Mouse (Mus musculus) kidney, postnatal 0 days (tissue): ENCODE results near the gene Gabarapl1. TPM values are rescaled to one million over a fixed set of nuclear protein-coding genes. Genes with fewer than 3 reads are reported as not detected.

Source experiments
- ATAC-seq: fragments of 200-750 bp; cut with Nextera tagmentation; replicated peaks from 2 replicates; pipeline ENCODE4 v1.8.0; 2017; ENCODE audit warnings: low read depth, moderate number of reproducible peaks, moderate TSS enrichment, moderate library complexity; ENCODE audit not compliant: low FRiP score
- DNase-seq: peaks from one replicate; pipeline ENCODE4 v3.0.0-alpha.2; 2016; ENCODE audit warnings: low spot score
- H3K27ac ChIP-seq: fragments of 300-500 bp; sonication (generic); 2 replicates; pipeline ENCODE4 v1.5.1; 2014; ENCODE audit warnings: mild to moderate bottlenecking
- H3K27me3 ChIP-seq: fragments of 300-500 bp; sonication (generic); 2 replicates; pipeline ENCODE4 v1.6.1; 2014; ENCODE audit warnings: low read length, mixed read lengths; ENCODE audit not compliant: insufficient read depth
- H3K36me3 ChIP-seq: fragments of 300-500 bp; sonication (generic); 2 replicates; pipeline ENCODE4 v1.6.1; 2014; ENCODE audit warnings: low read length, mixed read lengths; ENCODE audit not compliant: insufficient read depth
- H3K4me1 ChIP-seq: fragments of 300-500 bp; sonication (generic); replicated peaks from 2 replicates; pipeline ENCODE4 v1.6.1; 2014; ENCODE audit warnings: antibody characterized with exemption, low read length, mixed read lengths; ENCODE audit not compliant: insufficient read depth
- H3K4me2 ChIP-seq: fragments of 300-500 bp; sonication (generic); 2 replicates; pipeline ENCODE4 v1.6.1; 2014; ENCODE audit warnings: mild to moderate bottlenecking, low read length, moderate library complexity, mixed read lengths
- H3K4me3 ChIP-seq: fragments of 300-500 bp; sonication (generic); replicated peaks from 2 replicates; pipeline ENCODE4 v1.5.1; 2014; ENCODE audit warnings: low read depth, low read length
- H3K9ac ChIP-seq: fragments of 300-500 bp; sonication (generic); 2 replicates; pipeline ENCODE4 v1.6.1; 2014; ENCODE audit warnings: low read depth, low read length
- H3K9me3 ChIP-seq: fragments of 300-500 bp; sonication (generic); replicated peaks from 2 replicates; pipeline ENCODE4 v1.6.1; 2016; ENCODE audit warnings: low read length, inconsistent platforms, mixed read lengths
- CTCF ChIP-seq: IDR thresholded peaks from 2 replicates; pipeline ENCODE4 v1.5.1; 2016; ENCODE audit warnings: antibody characterized with exemption, low read depth, mild to moderate bottlenecking, moderate library complexity
- WGBS: fragments of 180-500 bp; shearing (Covaris S2); extraction: QIAGEN DNeasy Blood & Tissue Kit; methylation state at CpG from one replicate; pipeline ENCODE4 v1.1.7; 2014; 5-methylcytosine and 5-hydroxymethylcytosine counted together
- polyA plus RNA-seq: library from polyadenylated mRNA; unstranded; fragments of >200 nt; fragmentation: Nextera tagmentation; extraction: Ambion mirVana; gene quantifications from 2 replicates; pipeline ENCODE4 v1.2.1, GENCODE M21; 2015

The Gabarapl1 gene
- polyA plus RNA-seq, 1 experiment from 2014 or later, result 126 TPM

- Histone ChIP-seq H3K4me3 (no peak overlapping the region), H3K9ac (no peak overlapping the region), H3K27ac (peak overlapping the region; percentile 37), H3K9me3 (no peaks in the 10 kb centered on the region), H3K36me3 (no peaks in the 10 kb centered on the region), H3K4me1 (no peaks in the 10 kb centered on the region; the same call in none of the 2 replicates), H3K27me3 (no peaks in the 10 kb centered on the region), H3K4me2 (no peak overlapping the region)
- 55% methylated on average over 6 of the region's 6 CpGs for whole genome bisulfite sequencing
- TF ChIP-seq CTCF, result no peak
- ATAC-seq, result peak; percentile 90
- DNase-seq, result no peak
Observed at GRCm38 (mm10) chr6:129510120-129510911, 22.6 kb upstream of the Gabarapl1 start.

DNA sequence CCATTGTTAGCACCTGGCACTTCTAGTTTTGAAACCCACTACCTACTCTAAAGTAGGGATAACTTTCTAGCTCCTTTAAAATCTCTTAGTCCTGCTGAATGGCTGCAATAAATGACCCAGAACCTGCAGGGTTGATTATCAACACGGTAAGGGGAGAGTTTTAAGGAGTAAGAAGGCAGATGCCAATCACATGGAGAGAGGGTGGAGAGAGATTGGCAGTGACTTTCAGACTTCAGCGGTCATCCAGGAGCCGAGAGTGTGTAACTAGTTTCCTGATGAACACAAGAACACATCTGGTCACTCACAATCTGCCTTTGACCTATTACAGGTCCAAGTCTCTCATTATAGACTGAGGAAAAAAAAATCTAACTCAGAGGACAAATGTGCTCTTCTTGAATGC, 20.6 kb upstream of the Gabarapl1 start, which contains the start of gene Tmem52b:
Gene Tmem52b (plus strand): TSS at position 189 of the 400 bp plus-strand sequence.
- Histone ChIP-seq H3K4me1 (no peaks in the 10 kb centered on the region; the same call in none of the 2 replicates), H3K9me3 (no peaks in the 10 kb centered on the region), H3K27ac (peak within 1 kb of the TSS; percentile 68), H3K9ac (peak within 1 kb of the TSS; percentile 42; the same call in 1 of the 2 replicates), H3K27me3 (no peaks in the 10 kb centered on the region), H3K4me2 (peak within 1 kb of the TSS; percentile 31; the same call in 1 of the 2 replicates), H3K36me3 (no peaks in the 10 kb centered on the region), H3K4me3 (peak within 1 kb of the TSS; percentile 16; the same call in 1 of the 2 replicates)
- no peak for TF ChIP-seq CTCF
- 25% methylated on average over 3 of the region's 3 CpGs for WGBS
- DNase-seq, result no peak
- ATAC-seq, result no peak

GRCm38 (mm10) chr6:129512868-129513267, 20.1 kb upstream of the Gabarapl1 start:
- H3K4me2 ChIP-seq, result peak overlapping the region; percentile 31; the same call in 1 of the 2 replicates
- H3K9ac ChIP-seq, result peak overlapping the region; percentile 42; the same call in 1 of the 2 replicates
- peak overlapping the region; percentile 16; the same call in 1 of the 2 replicates for H3K4me3 ChIP-seq
- no peaks in the 10 kb centered on the region; the same call in none of the 2 replicates for H3K4me1 ChIP-seq
- ATAC-seq, result no peak
- no peaks in the 10 kb centered on the region for H3K27me3 ChIP-seq
- no peak for DNase-seq
- H3K27ac ChIP-seq, result peak overlapping the region; percentile 68
- no peaks in the 10 kb centered on the region for H3K9me3 ChIP-seq
- WGBS, result 32% methylated on average over 8 of the region's 8 CpGs
- no peak for TF ChIP-seq CTCF
- H3K36me3 ChIP-seq, result no peaks in the 10 kb centered on the region

DNA sequence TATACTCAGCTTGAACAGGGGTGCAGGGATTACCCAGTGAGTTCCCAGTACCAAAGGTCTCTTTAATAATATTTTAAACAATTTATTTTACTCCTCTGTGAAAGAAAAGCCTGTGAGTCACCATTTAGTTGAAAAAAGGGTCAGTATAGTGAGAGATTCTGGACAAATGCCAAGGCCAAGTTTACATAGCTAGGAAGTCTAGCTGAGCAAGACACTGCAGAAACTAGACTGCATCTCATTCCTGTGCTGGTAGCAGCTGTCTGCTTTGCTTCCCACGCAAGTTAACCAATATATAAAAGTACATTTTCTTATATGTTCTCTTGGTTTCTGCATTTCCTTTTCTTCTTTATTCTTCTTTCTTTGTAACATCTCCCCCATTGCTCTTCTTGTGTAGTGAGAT, 19.6 kb upstream of the Gabarapl1 start:
- peak overlapping the region; percentile 9 for H3K9ac ChIP-seq
- H3K4me1 ChIP-seq, result no peaks in the 10 kb centered on the region; the same call in none of the 2 replicates
- no peaks in the 10 kb centered on the region for H3K9me3 ChIP-seq
- H3K27me3 ChIP-seq, result no peaks in the 10 kb centered on the region
- peak overlapping the region; percentile 14; the same call in 1 of the 2 replicates for H3K4me2 ChIP-seq
- no peak for TF ChIP-seq CTCF
- ATAC-seq (no peak), DNase-seq (peak; percentile 83)
- peak overlapping the region; percentile 16; the same call in 1 of the 2 replicates for H3K4me3 ChIP-seq
- 45% methylated on average over 1 of the region's 1 CpGs for WGBS
- H3K36me3 ChIP-seq, result no peaks in the 10 kb centered on the region
- H3K27ac ChIP-seq, result peak overlapping the region; percentile 68; the same call in 1 of the 2 replicates

DNA sequence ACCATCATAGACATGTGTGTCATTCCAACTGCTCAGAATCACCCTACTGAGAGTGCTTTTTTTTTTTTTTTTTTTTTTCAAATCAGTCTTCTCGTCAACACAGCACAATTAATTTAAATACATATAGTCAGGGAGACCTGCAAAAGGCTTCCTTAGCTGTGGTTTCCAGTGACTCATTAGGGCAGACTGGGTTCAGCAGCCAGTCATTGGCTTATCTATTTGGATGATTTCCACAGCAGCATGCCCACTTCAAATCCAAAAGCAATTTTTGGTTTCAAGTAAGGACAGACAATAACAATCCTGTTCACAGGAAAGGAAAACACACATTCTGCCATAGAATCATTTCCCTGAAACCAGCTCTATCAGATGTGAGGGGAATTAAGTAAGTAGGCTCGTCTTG, 18.6 kb upstream of the Gabarapl1 start:
- Histone ChIP-seq H3K4me2 (0 out of 2 replicates have a peak overlapping the region, but pooled peaks have one; percentile 19), H3K27me3 (no peaks in the 10 kb centered on the region), H3K9me3 (no peaks in the 10 kb centered on the region), H3K36me3 (no peaks in the 10 kb centered on the region), H3K9ac (no peak overlapping the region), H3K27ac (no peak overlapping the region), H3K4me1 (no peaks in the 10 kb centered on the region; the same call in none of the 2 replicates), H3K4me3 (no peak overlapping the region)
- no peak for DNase-seq
- 51% methylated on average over 2 of the region's 2 CpGs for WGBS
- no peak for ATAC-seq
- no peak for TF ChIP-seq CTCF

- no peak for TF ChIP-seq CTCF
- Histone ChIP-seq H3K27me3 (no peaks in the 10 kb centered on the region), H3K9me3 (no peaks in the 10 kb centered on the region), H3K9ac (no peak overlapping the region), H3K36me3 (no peaks in the 10 kb centered on the region), H3K4me1 (no peaks in the 10 kb centered on the region; the same call in none of the 2 replicates), H3K4me2 (no peak overlapping the region), H3K4me3 (0 out of 2 replicates have a peak overlapping the region, but pooled peaks have one; percentile 9), H3K27ac (no peak overlapping the region)
- 63% methylated on average over 3 of the region's 3 CpGs for WGBS
- ATAC-seq, result no peak
- no peak for DNase-seq
Observed at GRCm38 (mm10) chr6:129515068-129515467, 17.9 kb upstream of the Gabarapl1 start.
